Mouse (Mus musculus): ENCODE results near the gene Rplp0. TPM values are rescaled to one million over a fixed set of nuclear protein-coding genes. Genes with fewer than 3 reads are reported as not detected.
"Not testable (repeated sequence)": the region's sequence is repeated elsewhere in the genome, so short reads cannot be mapped to it uniquely, and the experiment has no call there.

Rplp0 gene
- polyA plus RNA-seq, 1 experiment from 2014 or later = 919 TPM

DNA sequence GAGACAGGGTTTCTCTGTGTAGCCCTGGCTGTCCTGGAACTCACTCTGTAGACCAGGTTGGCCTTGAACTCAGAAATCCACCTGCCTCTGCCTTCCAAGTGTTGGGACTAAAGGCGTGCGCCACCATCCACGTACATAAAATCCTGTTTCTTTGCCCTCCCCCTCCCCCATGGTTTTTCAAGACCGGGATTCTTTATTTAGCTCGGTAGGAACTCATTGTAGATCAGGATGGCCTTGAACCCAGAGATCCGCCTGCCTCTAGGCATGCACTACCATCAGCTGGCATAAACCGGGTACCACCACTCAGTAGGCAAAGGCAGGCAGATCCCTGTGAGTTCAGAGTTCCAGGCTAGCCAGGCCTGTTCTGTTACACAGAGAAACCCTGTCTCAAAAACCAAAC, 42.4 kb upstream of the Rplp0 start:
- Histone ChIP-seq H3K27me3 (ENCODE audit: control insufficient read depth, insufficient read depth, low read depth, low read length) (no peaks in the 10 kb centered on the region), H3K36me3 (ENCODE audit: control insufficient read depth, insufficient read depth) (no peaks in the 10 kb centered on the region), H3K4me2 (ENCODE audit: low read depth, low read length) (no peak overlapping the region), H3K9me3 (replicated peaks; ENCODE audit: control insufficient read depth, low read length) (no peaks in the 10 kb centered on the region), H3K9ac (ENCODE audit: low read depth, low read length) (no peak overlapping the region), H3K27ac (ENCODE audit: low read length) (peak overlapping the region; percentile 83), H3K4me3 (ENCODE audit: low read depth, low read length) (no peak overlapping the region), H3K4me1 (ENCODE audit: control insufficient read depth, low read depth, low read length) (peaks cover 44% of the 10 kb centered on the region)
- 46% methylated on average over 7 of the region's 7 CpGs for WGBS (ENCODE audit: insufficient replicate concordance)
- no peak for ATAC-seq (ENCODE audit: low read depth)

GRCm38 (mm10) chr5:115517501-115517900, 41.8 kb upstream of the Rplp0 start:
- Histone ChIP-seq H3K27ac (ENCODE audit: low read length) (no peak overlapping the region), H3K9me3 (replicated peaks; ENCODE audit: control insufficient read depth, low read length) (no peaks in the 10 kb centered on the region), H3K36me3 (ENCODE audit: control insufficient read depth, insufficient read depth) (no peaks in the 10 kb centered on the region), H3K4me2 (ENCODE audit: low read depth, low read length) (no peak overlapping the region), H3K4me3 (ENCODE audit: low read depth, low read length) (no peak overlapping the region), H3K27me3 (ENCODE audit: control insufficient read depth, insufficient read depth, low read depth, low read length) (no peaks in the 10 kb centered on the region), H3K4me1 (ENCODE audit: control insufficient read depth, low read depth, low read length) (peaks cover 49% of the 10 kb centered on the region), H3K9ac (ENCODE audit: low read depth, low read length) (no peak overlapping the region)
- ATAC-seq (ENCODE audit: low read depth) = no peak
- WGBS (ENCODE audit: insufficient replicate concordance) = 65% methylated on average over 9 of the region's 9 CpGs

- H3K9ac ChIP-seq (ENCODE audit: low read depth, low read length); H3K27me3 ChIP-seq (ENCODE audit: control insufficient read depth, insufficient read depth, low read depth, low read length); H3K4me3 ChIP-seq (ENCODE audit: low read depth, low read length); H3K9me3 ChIP-seq (replicated peaks; ENCODE audit: control insufficient read depth, low read length); H3K36me3 ChIP-seq (ENCODE audit: control insufficient read depth, insufficient read depth); H3K4me2 ChIP-seq (ENCODE audit: low read depth, low read length); H3K27ac ChIP-seq (ENCODE audit: low read length); ATAC-seq (ENCODE audit: low read depth): not testable (repeated sequence)
- peaks cover 56% of the 10 kb centered on the region for H3K4me1 ChIP-seq (ENCODE audit: control insufficient read depth, low read depth, low read length)
- WGBS (ENCODE audit: insufficient replicate concordance) = 79% methylated on average over 8 of the region's 8 CpGs
Measured at GRCm38 (mm10) chr5:115518214-115518613, 41.1 kb upstream of the Rplp0 start.

DNA sequence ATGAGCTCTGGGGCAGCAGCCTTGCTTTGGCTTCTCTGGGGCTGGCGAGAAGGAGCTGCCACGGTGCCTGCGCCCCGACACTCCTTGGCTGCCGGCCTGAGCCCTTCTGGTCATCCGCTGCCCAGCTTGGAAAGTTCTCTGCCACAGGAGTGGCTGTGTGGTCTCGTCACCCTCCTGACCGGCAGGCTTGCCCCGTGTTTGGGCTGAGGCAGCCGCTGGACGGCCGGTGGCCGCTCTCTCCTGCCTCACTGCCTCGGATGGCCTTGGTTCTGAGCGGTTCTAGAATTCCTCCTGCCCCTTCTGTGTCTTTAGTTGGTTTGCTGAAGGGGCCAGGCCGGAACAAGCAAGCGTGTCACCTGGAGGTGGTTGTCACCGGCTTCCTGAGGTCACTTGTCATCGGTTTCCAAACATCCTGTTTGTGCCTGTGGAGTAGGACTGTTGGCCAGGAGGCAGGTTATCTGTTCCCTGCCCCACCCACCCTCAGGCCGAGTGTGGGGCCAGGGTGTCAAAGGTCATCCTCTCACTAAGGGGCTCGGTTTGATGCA, 38.9 kb upstream of the Rplp0 start:
- H3K9me3 ChIP-seq (replicated peaks; ENCODE audit: control insufficient read depth, low read length) = no peaks in the 10 kb centered on the region
- H3K27me3 ChIP-seq (ENCODE audit: control insufficient read depth, insufficient read depth, low read depth, low read length) = no peaks in the 10 kb centered on the region
- ATAC-seq (ENCODE audit: low read depth) = peak; percentile 39
- H3K27ac ChIP-seq (ENCODE audit: low read length) = peak overlapping the region; percentile 86
- peak overlapping the region; percentile 31; the same call in 1 of the 2 replicates for H3K4me2 ChIP-seq (ENCODE audit: low read depth, low read length)
- H3K4me3 ChIP-seq (ENCODE audit: low read depth, low read length) = no peak overlapping the region
- 26% methylated on average over 21 of the region's 21 CpGs for WGBS (ENCODE audit: insufficient replicate concordance)
- peak overlapping the region; percentile 25; the same call in 1 of the 2 replicates for H3K9ac ChIP-seq (ENCODE audit: low read depth, low read length)
- peaks cover 56% of the 10 kb centered on the region for H3K4me1 ChIP-seq (ENCODE audit: control insufficient read depth, low read depth, low read length)
- no peaks in the 10 kb centered on the region for H3K36me3 ChIP-seq (ENCODE audit: control insufficient read depth, insufficient read depth)

DNA sequence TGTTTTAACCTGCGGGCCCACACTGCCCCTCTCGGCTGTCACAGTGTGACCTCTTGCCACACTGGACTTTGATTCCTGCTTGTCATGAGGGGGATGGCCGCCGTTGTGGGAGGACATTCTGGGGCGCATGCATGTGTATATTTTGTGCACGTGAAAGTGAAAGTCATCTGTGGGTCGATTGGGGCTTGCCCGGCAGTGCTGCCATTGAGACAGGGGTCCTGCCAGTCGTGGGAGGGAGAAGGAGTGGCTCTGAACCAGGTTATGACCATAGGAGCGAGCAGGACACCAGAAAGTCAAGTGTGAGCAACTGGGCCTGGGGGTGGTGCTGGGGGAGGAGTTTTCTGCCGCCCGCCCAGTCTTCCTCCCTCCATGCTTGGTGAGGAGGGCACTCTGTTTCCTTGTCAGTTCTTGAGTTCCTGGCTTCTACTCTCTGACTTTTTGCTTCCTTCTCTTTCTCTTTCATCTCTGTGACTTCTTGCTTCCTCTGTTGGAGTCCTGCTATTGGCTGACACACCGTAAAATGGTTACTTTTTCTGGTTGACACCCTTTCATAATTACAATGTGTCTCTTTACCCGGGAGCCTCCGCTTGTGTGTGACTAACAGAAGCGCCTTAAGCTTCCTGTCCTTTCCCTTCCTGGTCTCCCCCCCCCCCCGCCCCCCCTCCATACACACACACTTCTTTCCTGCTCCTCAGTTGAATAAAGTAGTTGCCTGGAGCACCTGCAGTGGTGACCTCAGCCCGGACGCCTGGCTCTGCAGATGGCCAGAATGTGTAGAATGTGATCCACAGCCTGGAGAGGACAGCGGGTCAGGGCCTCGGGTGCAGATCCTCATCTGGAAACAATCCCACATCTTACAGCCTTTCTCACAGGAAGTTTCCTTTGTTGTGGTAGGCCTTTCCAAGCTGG, 37.5 kb upstream of the Rplp0 start:
- Histone ChIP-seq H3K27ac (ENCODE audit: low read length) (peak overlapping the region; percentile 86), H3K4me1 (ENCODE audit: control insufficient read depth, low read depth, low read length) (peaks cover 59% of the 10 kb centered on the region), H3K9ac (ENCODE audit: low read depth, low read length) (peak overlapping the region; percentile 36), H3K27me3 (ENCODE audit: control insufficient read depth, insufficient read depth, low read depth, low read length) (no peaks in the 10 kb centered on the region), H3K4me3 (ENCODE audit: low read depth, low read length) (peak overlapping the region; percentile 55), H3K4me2 (ENCODE audit: low read depth, low read length) (peak overlapping the region; percentile 66), H3K9me3 (replicated peaks; ENCODE audit: control insufficient read depth, low read length) (no peaks in the 10 kb centered on the region), H3K36me3 (ENCODE audit: control insufficient read depth, insufficient read depth) (no peaks in the 10 kb centered on the region)
- ATAC-seq (ENCODE audit: low read depth) = peak; percentile 75
- 15% methylated on average over 20 of the region's 21 CpGs for WGBS (ENCODE audit: insufficient replicate concordance)

DNA sequence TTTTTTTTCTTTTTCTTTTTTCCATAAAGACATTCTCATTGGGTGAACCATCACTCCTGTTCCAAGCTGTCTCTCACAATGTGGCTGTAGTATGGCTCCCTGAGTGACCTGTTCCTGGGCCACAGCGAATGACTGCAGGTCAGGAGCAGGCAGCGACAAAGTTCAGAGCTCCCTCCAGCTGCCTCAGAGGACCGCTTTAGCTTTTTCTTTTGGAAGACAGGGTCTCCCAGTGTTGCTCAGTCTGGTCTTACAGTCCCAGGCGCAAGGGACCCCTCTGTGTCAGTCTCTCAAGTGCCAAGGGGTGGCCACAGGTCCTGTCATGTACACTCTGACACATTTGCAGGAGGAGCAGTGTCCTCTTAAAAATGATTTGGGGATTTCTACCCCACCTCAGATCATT, 36.7 kb upstream of the Rplp0 start:
- WGBS (ENCODE audit: insufficient replicate concordance) = 71% methylated on average over 4 of the region's 4 CpGs
- H3K36me3 ChIP-seq (ENCODE audit: control insufficient read depth, insufficient read depth) = no peaks in the 10 kb centered on the region
- H3K27me3 ChIP-seq (ENCODE audit: control insufficient read depth, insufficient read depth, low read depth, low read length) = no peaks in the 10 kb centered on the region
- peak overlapping the region; percentile 86 for H3K27ac ChIP-seq (ENCODE audit: low read length)
- no peak overlapping the region for H3K4me2 ChIP-seq (ENCODE audit: low read depth, low read length)
- H3K9me3 ChIP-seq (replicated peaks; ENCODE audit: control insufficient read depth, low read length) = no peaks in the 10 kb centered on the region
- no peak overlapping the region for H3K4me3 ChIP-seq (ENCODE audit: low read depth, low read length)
- H3K4me1 ChIP-seq (ENCODE audit: control insufficient read depth, low read depth, low read length) = peaks cover 59% of the 10 kb centered on the region
- no peak overlapping the region for H3K9ac ChIP-seq (ENCODE audit: low read depth, low read length)
- no peak for ATAC-seq (ENCODE audit: low read depth)

DNA sequence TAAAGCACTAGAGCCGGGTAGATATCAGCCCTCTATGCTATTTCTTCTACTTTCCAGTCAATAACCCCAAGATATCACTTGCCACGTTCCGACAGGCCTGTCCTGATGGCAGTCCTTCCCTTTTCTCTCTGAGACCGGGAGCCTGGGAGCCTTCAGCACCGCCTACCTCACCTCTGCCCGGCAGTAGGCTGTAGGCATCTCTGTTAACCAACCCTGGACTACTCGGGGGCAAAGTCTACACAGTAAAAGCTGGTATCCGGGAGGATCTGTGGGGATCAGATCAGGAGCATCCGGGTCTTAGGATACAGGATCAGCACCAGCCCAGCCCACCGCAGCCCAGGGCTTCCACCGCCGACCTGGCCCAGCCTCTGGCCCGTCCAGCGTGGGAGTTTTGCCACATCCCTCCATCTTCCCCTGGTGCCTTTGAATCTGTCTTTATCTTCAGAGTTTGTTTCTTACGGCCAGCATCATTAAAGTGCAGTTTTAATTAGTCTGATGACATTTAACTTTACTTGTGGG, 36.2 kb upstream of the Rplp0 start:
- peak; percentile 25; the same call in 1 of the 2 replicates for ATAC-seq (ENCODE audit: low read depth)
- Histone ChIP-seq H3K4me2 (ENCODE audit: low read depth, low read length) (no peak overlapping the region), H3K9me3 (replicated peaks; ENCODE audit: control insufficient read depth, low read length) (no peaks in the 10 kb centered on the region), H3K27me3 (ENCODE audit: control insufficient read depth, insufficient read depth, low read depth, low read length) (no peaks in the 10 kb centered on the region), H3K4me1 (ENCODE audit: control insufficient read depth, low read depth, low read length) (peaks cover 59% of the 10 kb centered on the region), H3K36me3 (ENCODE audit: control insufficient read depth, insufficient read depth) (no peaks in the 10 kb centered on the region), H3K27ac (ENCODE audit: low read length) (peak overlapping the region; percentile 86), H3K4me3 (ENCODE audit: low read depth, low read length) (no peak overlapping the region), H3K9ac (ENCODE audit: low read depth, low read length) (no peak overlapping the region)
- 59% methylated on average over 15 of the region's 15 CpGs for whole genome bisulfite sequencing (ENCODE audit: insufficient replicate concordance)

GRCm38 (mm10) chr5:115523971-115524370, 35.3 kb upstream of the Rplp0 start:
- no peak for ATAC-seq (ENCODE audit: low read depth)
- no peak overlapping the region for H3K4me2 ChIP-seq (ENCODE audit: low read depth, low read length)
- no peaks in the 10 kb centered on the region for H3K36me3 ChIP-seq (ENCODE audit: control insufficient read depth, insufficient read depth)
- H3K4me1 ChIP-seq (ENCODE audit: control insufficient read depth, low read depth, low read length) = peaks cover 62% of the 10 kb centered on the region
- 37% methylated on average over 15 of the region's 15 CpGs for WGBS (ENCODE audit: insufficient replicate concordance)
- H3K27me3 ChIP-seq (ENCODE audit: control insufficient read depth, insufficient read depth, low read depth, low read length) = no peaks in the 10 kb centered on the region
- no peak overlapping the region for H3K4me3 ChIP-seq (ENCODE audit: low read depth, low read length)
- H3K27ac ChIP-seq (ENCODE audit: low read length) = no peak overlapping the region
- H3K9me3 ChIP-seq (replicated peaks; ENCODE audit: control insufficient read depth, low read length) = no peaks in the 10 kb centered on the region
- H3K9ac ChIP-seq (ENCODE audit: low read depth, low read length) = no peak overlapping the region

- Histone ChIP-seq H3K4me3 (ENCODE audit: low read depth, low read length) (no peak overlapping the region), H3K4me1 (ENCODE audit: control insufficient read depth, low read depth, low read length) (peaks cover 65% of the 10 kb centered on the region), H3K9me3 (replicated peaks; ENCODE audit: control insufficient read depth, low read length) (no peaks in the 10 kb centered on the region), H3K4me2 (ENCODE audit: low read depth, low read length) (no peak overlapping the region), H3K9ac (ENCODE audit: low read depth, low read length) (no peak overlapping the region), H3K27ac (ENCODE audit: low read length) (peak overlapping the region; percentile 10; the same call in 1 of the 2 replicates), H3K36me3 (ENCODE audit: control insufficient read depth, insufficient read depth) (no peaks in the 10 kb centered on the region), H3K27me3 (ENCODE audit: control insufficient read depth, insufficient read depth, low read depth, low read length) (no peaks in the 10 kb centered on the region)
- WGBS (ENCODE audit: insufficient replicate concordance) = 55% methylated on average over 12 of the region's 12 CpGs
- ATAC-seq (ENCODE audit: low read depth) = no peak
Measured at GRCm38 (mm10) chr5:115524471-115524870, 34.8 kb upstream of the Rplp0 start.

Data from liver, embryonic 16.5 days (tissue).